Mouse (Mus musculus) T-helper 2 cell (primary cell): ENCODE measurements around the gene Gm28635.

Experiments
- in situ Hi-C: fragments of 300-600 bp; cut with MboI, MseI; formaldehyde crosslinking; loops from one replicate; pipeline ENCODE4 v1.15.1; 2025; ENCODE audit warnings: high pct_unique_total_duplicates

The Gm28635 gene

DNA sequence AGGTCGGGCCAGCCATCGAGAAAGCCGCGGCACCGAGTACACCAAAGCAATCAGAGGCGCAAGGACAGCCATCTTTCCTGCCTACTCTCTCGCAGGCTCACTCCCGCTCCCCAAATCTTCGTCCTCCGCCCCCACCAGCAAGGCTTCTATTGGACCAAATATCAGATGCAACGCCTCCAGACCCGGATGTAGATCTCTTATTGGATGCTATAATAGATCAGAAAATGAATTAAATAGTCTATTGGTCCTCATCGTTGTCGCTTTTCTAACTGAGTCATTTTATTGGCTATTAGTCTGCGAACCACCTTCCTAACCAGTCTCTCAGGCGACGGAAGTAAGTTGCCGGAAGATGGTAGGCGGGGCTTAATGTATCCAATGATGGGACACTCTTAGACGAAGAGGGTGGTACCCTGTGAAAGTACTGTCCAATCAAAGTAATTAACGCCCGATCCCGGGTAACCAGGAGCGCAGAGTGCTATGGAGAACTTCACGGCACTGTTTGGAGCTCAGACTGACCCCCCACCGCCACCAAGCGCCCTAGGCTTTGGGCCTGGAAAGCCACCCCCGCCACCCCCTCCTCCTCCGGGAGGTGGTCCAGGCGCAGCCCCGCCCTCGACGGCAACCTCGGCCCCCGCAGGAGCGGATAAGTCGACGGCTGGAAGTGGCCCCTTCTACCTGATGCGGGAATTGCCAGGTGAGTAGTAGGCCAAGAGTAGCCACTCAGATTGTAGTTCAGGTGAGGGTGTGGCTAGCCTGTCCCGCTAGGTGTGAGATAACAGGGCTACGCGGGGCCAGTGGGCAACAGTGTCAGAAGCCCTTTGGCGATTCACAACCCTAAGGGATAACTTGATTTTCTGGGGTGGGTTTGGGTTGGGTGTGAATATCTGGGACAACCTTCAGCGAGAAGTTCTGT is at the start of gene Gm28635, which contains the start of gene Med19:
Gene Gm28635 (minus strand): TSS at position 74 of the 913 bp plus-strand sequence.
Gene Med19 (plus strand): TSS at position 435 of the 913 bp plus-strand sequence.
- in situ Hi-C loops: loop anchor here (5.0 kb wide), 1 partner anchor 39 kb away; the partner anchor contains the start of gene Zdhhc5

DNA sequence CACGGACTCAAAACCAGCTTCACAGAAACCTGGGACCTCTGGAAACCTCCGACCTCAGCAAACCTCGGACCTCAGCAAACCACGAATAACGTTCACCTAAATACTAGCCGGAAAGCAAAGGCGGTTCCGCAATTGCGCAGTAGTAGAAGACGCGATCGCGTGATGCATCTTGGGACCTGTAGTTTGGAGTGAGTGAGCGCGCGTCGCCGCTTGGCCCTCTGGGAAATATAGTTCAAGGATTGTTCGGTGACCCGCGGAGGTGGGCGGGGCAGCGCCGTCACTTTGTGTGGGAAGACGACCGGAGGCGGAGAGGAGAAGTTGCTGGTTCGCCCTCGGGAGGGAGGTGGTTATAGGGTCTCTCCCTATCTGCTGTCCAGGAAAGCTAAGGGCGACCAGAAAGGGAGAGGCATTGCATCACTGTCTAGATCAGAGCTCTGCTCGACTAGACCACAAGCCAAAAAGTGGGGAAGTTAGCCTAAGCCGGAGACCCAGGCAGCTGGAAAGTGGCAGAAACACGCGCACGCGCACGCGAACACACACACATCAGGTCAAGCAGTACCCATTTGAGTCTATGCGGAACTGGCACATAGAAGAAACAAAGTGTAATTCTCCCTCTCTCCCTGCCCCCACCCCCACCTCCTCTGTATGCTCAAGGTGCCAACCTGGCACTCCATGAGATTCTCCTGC is 49.5 kb upstream of the Gm28635 start, which contains the start of gene Clp1:
Gene Clp1 (minus strand): TSS at position 179 of the 687 bp plus-strand sequence.
- in situ Hi-C loops: no loop called here

DNA sequence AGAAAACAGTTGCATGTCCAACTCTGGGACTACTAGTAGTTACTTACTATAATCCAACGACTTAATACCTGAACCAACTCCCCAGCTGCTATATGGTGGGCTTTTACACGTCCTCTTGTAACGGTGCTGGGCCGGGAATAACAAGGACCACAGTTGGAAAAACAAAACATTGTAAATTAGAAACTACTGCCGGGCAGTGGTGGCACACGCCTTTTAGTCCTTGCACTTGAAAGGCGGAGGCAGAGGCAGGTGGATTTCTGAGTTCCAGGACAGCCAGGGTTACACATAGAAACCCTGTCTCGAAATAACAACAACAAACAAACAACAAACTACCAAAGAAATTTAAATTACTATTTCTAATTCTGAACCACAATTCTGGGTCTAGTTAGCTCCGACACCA is 48.9 kb upstream of the Gm28635 start:
- in situ Hi-C loops: no loop called here

DNA sequence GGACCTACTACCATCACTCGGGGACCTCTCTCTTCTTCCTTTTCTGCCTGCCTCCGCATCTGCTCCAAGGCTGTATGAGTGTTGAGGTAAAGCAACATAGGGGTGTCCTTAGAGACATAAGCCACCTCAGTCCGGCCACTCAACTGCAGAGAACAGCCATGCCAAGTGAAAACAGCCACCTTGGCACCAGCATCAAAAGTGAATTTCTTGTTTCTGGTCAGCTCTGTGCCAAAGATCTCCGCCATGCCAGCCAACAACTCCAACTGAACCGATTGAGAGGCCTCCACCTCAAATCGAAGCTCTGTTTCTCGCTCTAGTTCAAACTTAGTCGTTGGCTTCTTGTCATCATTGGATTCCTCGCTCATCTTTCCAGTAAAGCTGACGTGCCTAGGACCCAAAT is 47.9 kb upstream of the Gm28635 start:
- in situ Hi-C loops: no loop called here

DNA sequence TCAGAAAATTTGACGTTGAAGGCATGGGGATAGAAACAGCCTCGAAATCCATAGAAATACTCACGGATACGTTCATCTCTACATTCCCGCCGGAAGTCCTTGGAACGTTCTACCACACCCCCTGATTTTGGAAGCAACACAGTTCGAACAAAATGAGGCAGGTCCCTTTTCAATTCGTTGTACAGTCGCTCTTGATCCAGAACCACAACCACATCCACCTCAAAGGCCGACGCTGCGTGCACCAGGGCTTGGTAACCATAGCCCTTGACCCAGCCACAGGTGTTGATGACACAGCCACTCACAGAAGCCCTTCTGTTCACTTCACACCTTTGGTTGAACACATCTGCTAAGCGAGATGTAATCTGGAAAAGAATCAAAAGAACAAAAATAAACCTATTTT is 46.0 kb upstream of the Gm28635 start:
- in situ Hi-C loops: no loop called here

DNA sequence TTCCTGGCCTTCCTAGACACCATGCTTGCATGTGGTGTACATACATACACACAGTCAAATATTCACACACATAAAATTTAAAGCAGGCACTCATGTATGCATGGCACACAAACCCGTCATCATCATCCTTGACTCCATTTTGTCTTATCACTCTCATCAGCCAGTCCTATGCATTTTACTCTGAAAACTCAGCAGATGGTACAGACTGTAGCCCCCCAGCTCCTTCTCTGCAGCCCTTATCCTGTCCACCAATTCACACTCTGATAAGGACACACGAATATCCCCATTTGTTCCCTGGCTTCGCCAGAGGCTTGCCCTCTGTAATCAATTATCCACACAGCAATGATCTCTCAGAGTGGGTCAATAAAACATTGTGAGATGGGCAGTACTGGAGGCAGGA is 43.3 kb upstream of the Gm28635 start:
- in situ Hi-C loops: no loop called here

DNA sequence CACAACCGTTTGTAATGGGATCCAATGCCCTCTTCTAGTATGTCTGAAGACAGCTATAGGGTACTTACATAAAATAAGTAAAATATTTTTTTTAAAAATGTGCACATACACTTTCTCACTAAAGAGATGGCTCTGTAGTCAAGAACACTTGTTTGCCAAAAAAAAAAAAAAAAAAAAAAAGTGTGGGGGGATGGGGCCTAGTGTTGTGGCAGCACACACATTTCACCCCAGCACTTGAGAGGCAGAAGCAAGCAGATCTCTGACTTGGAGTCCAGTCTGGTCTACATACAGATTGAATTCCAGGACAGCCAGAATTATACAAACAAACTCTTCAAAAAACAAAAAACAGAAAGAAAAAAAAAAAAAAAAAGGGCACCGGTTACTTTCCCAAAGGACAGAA is 42.9 kb upstream of the Gm28635 start:
- in situ Hi-C loops: no loop called here

DNA sequence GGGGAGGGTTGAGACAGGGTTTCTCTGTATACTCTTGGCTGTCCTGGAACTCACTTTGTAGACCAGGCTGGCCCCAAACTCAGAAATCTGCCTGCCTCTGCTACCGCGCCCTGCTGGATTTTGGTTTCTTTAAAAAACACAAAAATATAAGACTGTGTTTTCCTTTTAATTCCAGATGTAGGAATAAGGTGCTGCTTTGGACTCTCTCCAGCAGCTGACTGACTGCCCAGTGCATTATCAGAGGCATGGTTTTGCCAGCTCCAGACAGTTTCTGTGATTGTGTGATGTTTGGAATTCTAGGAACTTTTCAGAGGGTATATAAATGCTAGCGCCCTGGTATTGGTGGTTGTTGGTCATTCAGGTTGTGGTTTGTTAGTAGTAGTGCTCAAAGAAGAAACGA is 39.5 kb upstream of the Gm28635 start:
- in situ Hi-C loops: loop anchor here (5.0 kb wide), 1 partner anchor 40 kb away; the partner anchor contains the start of genes Gm28635, Med19 and Tmx2

DNA sequence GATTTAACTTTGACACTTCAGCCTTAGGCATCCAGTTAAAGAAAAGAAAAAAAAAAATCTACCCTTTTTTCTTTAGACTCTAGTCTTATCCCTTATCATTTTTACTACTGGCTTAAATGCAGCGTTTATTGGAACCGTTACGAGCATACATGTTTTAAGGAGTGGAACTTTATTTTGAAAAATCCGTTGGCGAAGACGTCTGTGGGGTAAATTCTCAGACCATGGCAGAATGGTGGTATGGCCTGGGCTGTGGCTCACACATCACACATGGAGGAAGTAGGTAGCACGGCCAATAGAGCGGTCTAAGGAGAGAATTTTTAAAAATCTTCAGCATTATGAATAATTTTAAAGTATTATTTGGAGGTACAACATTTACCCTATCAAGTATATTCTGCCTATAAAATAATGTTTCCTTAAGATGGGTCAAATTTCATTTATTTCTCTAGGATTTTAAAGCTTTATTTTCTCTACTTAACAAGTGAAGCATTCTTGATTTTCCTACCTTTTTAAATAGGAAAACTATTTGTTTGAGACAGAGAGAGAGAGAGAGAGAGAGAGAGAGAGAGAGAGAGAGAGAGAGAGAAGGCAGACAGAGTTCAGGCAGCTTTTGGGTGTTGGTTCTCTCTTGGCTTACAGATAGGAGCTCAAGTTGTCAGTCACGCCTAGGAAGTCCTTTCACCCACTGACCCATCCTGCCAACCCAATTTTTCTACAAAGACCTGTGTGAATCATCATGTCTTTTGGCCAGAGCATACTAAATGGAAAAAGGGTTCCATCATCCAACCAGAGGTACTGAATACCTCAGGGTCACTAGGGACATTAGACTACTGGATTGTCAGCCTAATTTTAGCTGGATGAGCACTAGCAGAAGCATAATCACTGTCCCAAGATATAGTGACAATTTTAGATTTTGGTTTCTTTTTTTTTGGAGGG is 38.8 kb upstream of the Gm28635 start:
- in situ Hi-C loops: loop anchor here (5.0 kb wide), 1 partner anchor 39 kb away; the partner anchor contains the start of genes Gm28635, Med19 and Tmx2

DNA sequence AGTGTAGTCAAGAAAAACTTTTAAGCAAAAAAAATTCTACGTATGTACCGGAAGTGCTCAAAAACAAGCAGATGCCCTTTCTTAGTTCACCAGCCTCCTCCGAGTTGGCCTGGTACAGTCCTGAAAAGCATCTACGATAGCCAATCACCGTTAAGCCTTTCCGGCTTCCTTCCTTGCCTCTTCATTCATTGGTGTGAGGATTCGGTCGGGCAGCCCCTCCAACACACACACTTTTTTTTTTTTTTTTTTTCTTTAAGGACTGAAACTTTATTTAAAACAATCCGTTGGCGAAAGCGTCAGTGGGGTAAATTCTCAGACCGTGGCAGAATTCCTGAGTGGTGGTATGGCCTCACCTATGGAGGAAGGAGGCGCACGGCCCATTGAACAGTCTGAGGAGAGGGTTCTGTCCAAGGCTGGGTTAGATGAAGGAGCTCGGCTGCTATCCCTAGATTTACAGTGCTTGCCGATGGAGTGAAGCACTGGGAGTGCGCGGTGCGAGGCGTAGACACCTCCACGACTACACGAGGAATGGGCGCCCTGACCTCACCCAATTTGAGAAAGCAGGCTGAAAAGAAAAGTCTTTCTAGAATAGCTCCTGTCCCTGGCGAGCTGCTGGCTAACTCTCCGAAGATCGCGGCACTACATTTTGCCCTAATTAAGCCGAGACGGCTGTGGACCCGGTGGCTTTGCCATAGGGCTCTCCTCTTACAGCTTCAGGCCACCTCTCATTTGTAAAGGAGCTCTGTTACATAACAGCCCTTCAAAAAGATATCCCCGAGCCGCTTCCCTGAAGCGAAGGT is 37.9 kb upstream of the Gm28635 start:
- in situ Hi-C loops: loop anchor here (5.0 kb wide), 1 partner anchor 38 kb away; the partner anchor contains the start of genes Gm28635, Med19 and Tmx2

DNA sequence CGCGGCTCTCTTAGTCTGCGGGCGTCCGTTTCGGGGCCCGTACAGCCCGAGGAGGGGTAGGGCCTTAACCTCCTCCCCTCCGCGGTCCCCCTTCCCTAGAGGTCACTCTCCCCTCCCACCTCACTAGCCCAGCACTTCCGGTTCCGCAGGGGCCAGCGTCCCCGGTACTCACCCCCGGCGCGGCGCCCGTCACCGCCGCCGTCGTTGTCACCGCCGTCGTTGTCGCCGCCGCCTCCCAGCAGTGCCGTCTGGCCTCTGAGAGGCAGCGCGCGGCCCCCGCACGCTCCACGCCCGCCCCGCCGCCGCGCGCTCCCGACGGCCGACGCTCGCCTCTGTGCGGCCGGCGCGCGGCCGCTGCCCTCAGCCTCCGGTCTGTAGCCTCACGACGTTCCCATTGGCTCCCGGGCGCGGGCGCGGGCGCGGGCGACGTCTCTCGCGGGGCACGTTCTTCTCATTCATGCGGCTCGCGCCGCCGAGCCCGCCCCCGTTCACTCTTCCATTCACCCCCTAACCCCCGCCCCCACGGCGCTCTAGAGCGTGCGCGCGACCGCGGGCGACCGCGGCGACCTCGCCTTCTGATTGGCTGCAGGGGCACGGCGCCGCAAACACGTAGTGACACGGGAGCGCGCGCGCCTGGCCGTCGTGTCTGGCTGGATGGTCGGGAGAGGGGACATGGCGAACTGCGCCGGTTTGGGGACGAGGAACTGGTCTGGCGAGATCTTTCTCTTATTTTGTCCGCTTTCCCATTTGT is 37.1 kb upstream of the Gm28635 start, which contains the start of gene Zdhhc5:
Gene Zdhhc5 (minus strand): TSS at position 370 of the 751 bp plus-strand sequence.
- in situ Hi-C loops: loop anchor here (5.0 kb wide), 1 partner anchor 38 kb away; the partner anchor contains the start of genes Gm28635, Med19 and Tmx2

DNA sequence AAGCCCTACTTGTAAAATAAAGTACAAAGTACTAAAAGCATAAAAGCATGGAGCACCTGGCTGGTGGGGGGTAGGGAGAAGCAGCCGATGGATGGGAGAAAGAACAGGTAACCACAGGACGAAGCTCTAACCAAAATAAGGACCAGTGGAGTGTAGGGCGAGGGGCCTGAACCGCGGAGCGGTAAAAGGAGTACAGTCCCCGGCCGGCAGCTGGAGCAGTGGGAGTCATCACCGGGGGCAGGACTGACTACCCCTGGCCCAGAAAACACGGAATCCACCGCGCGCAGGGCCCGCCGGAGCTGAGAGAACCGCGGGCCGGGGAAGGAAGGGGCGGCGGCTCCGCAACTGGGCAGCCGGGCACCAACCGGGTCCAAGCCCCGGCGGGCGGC is 36.6 kb upstream of the Gm28635 start:
- in situ Hi-C loops: no loop called here

DNA sequence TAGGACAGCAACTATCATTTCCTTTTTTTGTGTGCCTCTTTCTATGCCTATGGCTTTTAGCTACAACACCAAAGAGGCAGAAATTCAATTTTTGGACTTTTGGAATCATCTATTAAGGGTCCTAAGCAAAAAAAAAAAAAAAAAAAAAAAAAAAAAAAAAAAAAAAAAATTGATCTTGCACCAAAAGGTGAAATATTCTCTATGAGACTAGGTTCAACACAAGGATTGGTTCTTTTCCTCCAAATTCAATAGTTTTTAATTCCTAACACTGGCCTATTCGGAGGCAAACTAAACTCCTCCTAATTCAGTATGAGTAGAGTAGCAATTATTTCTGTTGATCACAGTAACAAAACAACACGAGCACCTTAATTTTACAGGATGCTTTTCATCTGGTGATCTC is 34.1 kb upstream of the Gm28635 start:
- in situ Hi-C loops: no loop called here

DNA sequence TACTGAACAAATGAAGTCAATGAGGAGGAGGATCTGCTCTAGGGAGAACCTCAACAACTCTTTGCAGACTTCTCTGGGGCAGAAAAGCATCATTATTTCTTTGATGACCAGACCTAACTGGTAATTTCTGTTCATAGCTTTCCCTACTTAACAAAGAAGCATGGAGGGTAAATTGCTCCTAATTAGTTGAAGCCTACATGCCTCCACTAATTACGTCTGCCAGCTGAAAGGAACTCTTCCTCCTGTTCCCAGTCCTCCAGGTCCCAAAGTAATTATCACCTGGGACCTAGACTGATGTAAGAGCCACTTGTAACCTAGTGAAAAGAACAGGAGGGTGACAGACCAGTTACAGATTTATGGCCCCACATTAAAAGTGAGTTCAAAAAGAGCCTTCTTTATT is 29.7 kb upstream of the Gm28635 start:
- in situ Hi-C loops: no loop called here

DNA sequence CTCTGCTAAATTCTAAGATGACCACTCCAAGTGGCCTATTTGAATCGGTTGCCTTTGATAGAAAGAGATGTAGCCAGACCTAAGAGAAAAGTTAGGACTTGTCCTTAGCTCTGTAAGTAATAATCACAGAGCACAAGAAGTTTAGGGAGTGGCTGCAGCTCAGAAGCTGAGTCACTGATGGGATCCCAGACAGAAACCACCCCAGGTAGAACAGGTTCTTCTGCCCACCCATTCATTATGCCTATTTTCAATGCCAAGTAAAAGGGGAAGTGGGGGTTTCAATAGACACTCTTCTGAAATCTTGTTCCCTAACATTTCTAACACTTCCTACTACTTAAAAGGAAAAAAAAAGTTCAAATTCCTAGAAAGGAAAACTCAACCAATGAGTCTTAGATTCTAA is 27.5 kb upstream of the Gm28635 start:
- in situ Hi-C loops: no loop called here

DNA sequence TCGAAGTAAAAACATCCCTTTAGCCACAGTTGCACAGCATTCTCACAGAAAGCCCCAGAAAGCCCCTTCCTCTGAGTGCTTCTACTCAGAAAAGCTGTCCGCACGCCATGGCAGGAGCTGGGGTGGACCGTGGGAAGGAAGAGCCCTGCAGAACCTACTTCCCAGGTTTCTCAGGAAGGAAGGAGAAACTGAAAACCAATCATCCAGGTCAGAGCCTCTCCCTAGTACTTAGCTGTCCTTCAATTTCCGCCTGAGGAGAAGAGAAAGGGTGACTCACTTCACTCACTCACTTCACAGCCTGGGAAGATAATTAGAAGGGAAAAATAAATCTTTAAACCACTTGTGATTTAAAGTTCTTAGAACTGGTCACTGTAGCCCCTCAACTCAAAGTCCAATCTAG is 26.5 kb upstream of the Gm28635 start:
- in situ Hi-C loops: no loop called here

DNA sequence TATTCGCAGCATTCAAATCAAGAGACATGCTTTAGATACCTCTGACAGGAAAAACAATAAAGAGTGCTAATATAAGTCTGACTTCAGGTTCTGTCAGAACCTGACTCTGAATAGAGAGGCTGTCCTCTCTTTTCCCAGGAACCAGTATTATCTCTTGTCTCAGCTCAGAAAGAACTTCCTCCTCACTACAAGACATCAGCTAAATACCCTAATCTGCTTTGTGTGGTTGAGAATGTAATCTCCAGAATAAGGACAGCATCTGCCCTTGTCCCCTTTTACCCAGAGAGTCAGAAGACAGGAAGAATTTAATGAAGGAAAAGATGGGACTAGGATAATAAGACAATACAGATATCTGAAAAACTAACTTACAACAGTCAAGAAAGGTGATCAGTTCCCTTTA is 25.7 kb upstream of the Gm28635 start:
- in situ Hi-C loops: no loop called here

DNA sequence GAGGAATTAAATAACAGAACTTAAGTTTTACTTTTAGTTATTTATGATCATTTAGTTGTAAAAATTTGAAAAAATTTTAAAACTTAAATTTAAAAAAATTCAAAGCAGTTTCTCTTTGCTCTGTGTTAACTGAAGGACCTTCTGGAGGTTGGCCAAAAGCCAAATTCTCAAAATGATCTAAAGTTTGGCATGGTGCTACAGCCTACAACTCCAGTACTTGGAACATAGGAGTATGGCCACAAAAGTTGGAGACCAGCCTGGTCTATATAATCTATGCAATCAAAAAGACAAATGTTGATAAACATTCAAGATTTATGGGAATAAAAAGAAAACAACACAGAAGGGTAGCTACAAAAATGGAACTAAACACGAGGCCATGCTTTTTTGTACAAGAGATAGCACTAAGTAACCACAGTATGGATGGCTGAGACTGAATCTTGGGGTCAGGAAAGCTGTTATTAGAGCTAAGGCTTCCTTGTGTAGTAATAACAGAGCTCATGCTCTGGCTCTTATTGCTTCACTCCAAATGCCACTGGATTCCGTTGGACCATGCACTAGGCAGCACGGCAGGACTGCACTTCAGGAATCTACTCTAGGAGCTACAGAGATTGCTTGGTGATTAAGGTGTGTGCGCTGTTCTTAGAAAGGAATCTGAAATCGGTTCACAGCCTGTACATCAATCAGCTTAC is 17.3 kb upstream of the Gm28635 start:
- in situ Hi-C loops: no loop called here

DNA sequence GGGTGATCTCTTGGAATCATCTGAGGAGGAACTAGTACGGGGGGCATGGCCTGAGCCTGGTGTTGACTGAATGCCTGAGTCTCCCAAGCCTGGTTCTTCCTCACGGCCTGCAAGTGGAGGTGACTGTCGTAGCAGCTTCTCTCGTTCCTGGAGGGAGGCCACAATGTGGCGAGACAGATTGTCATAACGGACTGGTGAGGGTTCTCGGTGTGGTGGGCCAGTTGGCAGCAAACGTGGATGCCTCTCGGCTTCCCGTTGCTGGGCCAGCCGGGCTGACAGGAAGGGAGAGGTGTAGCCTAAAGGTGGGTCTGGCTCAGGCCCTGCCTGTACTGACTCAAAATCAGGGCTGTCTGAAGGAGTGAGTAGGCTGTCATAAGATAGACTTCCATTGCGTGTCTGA is 12.2 kb upstream of the Gm28635 start:
- in situ Hi-C loops: no loop called here
